Mouse (Mus musculus) layer of hippocampus, postnatal 10 days (tissue): ENCODE data around the gene Ddost. TPM values are rescaled to one million over a fixed set of nuclear protein-coding genes. Genes with fewer than 3 reads are reported as not detected.

Experiments used
- DNase-seq, 2 experiments: peaks; one replicate each; pipeline ENCODE4 v3.0.0; 2021; ENCODE audit warnings: low spot score in 2 of 2
- total RNA-seq, 2 experiments: library from RNA; stranded (reverse); gene quantifications; 2 replicates each; pipeline ENCODE4 v1.2.3; 2021

Gene Ddost
- total RNA-seq, 2 experiments from 2014 or later = 106 to 108 TPM

- DNase-seq = peak in 1 of 2 experiments; percentile 10
Measured at GRCm38 (mm10) chr4:138335036-138335435, 30.5 kb downstream of the Ddost start.

- DNase-seq = peak in 1 of 2 experiments; percentile 11
Measured at GRCm38 (mm10) chr4:138335648-138336047, 31.1 kb downstream of the Ddost start.

GRCm38 (mm10) chr4:138336876-138337275, 32.3 kb downstream of the Ddost start:
- no peak for DNase-seq

- DNase-seq = no peak
Measured at GRCm38 (mm10) chr4:138337341-138337740, 32.8 kb downstream of the Ddost start.

GRCm38 (mm10) chr4:138339963-138340362, 35.4 kb downstream of the Ddost start:
- peak; percentile 67 to 68 for DNase-seq

GRCm38 (mm10) chr4:138341393-138341792, 36.9 kb downstream of the Ddost start:
- no peak for DNase-seq

GRCm38 (mm10) chr4:138342048-138342447, 37.5 kb downstream of the Ddost start:
- no peak for DNase-seq

- DNase-seq = no peak
Measured at GRCm38 (mm10) chr4:138342778-138343177, 38.2 kb downstream of the Ddost start.

GRCm38 (mm10) chr4:138343341-138343837, 38.9 kb downstream of the Ddost start:
- DNase-seq = no peak

- no peak for DNase-seq
Measured at GRCm38 (mm10) chr4:138344891-138345545, 40.5 kb downstream of the Ddost start.

- no peak for DNase-seq
Measured at GRCm38 (mm10) chr4:138347280-138347679, 42.8 kb downstream of the Ddost start.

- DNase-seq = no peak
Measured at GRCm38 (mm10) chr4:138348716-138349115, 44.2 kb downstream of the Ddost start.

GRCm38 (mm10) chr4:138351821-138352220, 47.3 kb downstream of the Ddost start:
- DNase-seq = no peak

- DNase-seq = no peak
Measured at GRCm38 (mm10) chr4:138352692-138353091, 48.2 kb downstream of the Ddost start.

- DNase-seq = no peak
Measured at GRCm38 (mm10) chr4:138353438-138354171, 49.1 kb downstream of the Ddost start.

- no peak for DNase-seq
Measured at GRCm38 (mm10) chr4:138355496-138355895, 51.0 kb downstream of the Ddost start.

GRCm38 (mm10) chr4:138356141-138356540, 51.6 kb downstream of the Ddost start:
- DNase-seq = no peak

GRCm38 (mm10) chr4:138356551-138356950, 52.0 kb downstream of the Ddost start:
- DNase-seq = no peak

- no peak for DNase-seq
Measured at GRCm38 (mm10) chr4:138358176-138358575, 53.6 kb downstream of the Ddost start.

- DNase-seq = peak; percentile 45 to 49
Measured at GRCm38 (mm10) chr4:138361370-138361821, 56.9 kb downstream of the Ddost start.
